Mouse (Mus musculus): ENCODE measurements at regions not wholly inside any gene's neighbourhood (a gene's known extent, or its start where the extent isn't known, plus 50 kb on each side); places are given as distances from the start of the nearest gene placed in this dataset.

GRCm38 (mm10) chr5:43093647-43094326 is 139.2 kb upstream of the Cpeb2 start:
- TF ChIP-seq CTCF (IDR thresholded peaks at IDR 0.05; ENCODE audit: control insufficient read depth, insufficient read depth, insufficient replicate concordance, low read depth, low read length) (no peak), POLR2A (IDR thresholded peaks at IDR 0.05; ENCODE audit: control insufficient read depth, low read depth, low read length) (no peak)
- Histone ChIP-seq H3K27me3 (ENCODE audit: control insufficient read depth, insufficient read depth, low read length) (no peaks in the 10 kb centered on the region), H3K27ac (ENCODE audit: control insufficient read depth, insufficient read depth, low read depth, low read length) (no peak overlapping the region), H3K36me3 (ENCODE audit: control insufficient read depth, insufficient read depth, low read length) (no peaks in the 10 kb centered on the region), H3K4me3 (ENCODE audit: control insufficient read depth, low read depth, low read length) (no peak overlapping the region), H3K4me1 (ENCODE audit: control insufficient read depth, insufficient read depth, low read length) (peaks cover 2% of the 10 kb centered on the region; the same call in 1 of the 2 replicates)

GRCm38 (mm10) chr5:43094329-43094898 is 138.6 kb upstream of the Cpeb2 start:
- H3K27me3 ChIP-seq (ENCODE audit: control insufficient read depth, insufficient read depth, low read length), result no peaks in the 10 kb centered on the region
- no peak overlapping the region for H3K4me3 ChIP-seq (ENCODE audit: control insufficient read depth, low read depth, low read length)
- H3K36me3 ChIP-seq (ENCODE audit: control insufficient read depth, insufficient read depth, low read length), result no peaks in the 10 kb centered on the region
- H3K4me1 ChIP-seq (ENCODE audit: control insufficient read depth, insufficient read depth, low read length), result peaks cover 2% of the 10 kb centered on the region; the same call in 1 of the 2 replicates
- no peak for TF ChIP-seq POLR2A (IDR thresholded peaks at IDR 0.05; ENCODE audit: control insufficient read depth, low read depth, low read length)
- TF ChIP-seq CTCF (IDR thresholded peaks at IDR 0.05; ENCODE audit: control insufficient read depth, insufficient read depth, insufficient replicate concordance, low read depth, low read length), result no peak
- H3K27ac ChIP-seq (ENCODE audit: control insufficient read depth, insufficient read depth, low read depth, low read length), result no peak overlapping the region

- no peaks in the 10 kb centered on the region for H3K36me3 ChIP-seq (ENCODE audit: control insufficient read depth, insufficient read depth, low read length)
Measured at GRCm38 (mm10) chr5:43102000-43102459, 130.9 kb upstream of the Cpeb2 start.

GRCm38 (mm10) chr5:43102590-43102989 is 130.4 kb upstream of the Cpeb2 start:
- no peaks in the 10 kb centered on the region for H3K36me3 ChIP-seq (ENCODE audit: control insufficient read depth, insufficient read depth, low read length)
- no peak overlapping the region for H3K4me3 ChIP-seq (ENCODE audit: control insufficient read depth, low read depth, low read length)
- no peak overlapping the region for H3K27ac ChIP-seq (ENCODE audit: control insufficient read depth, insufficient read depth, low read depth, low read length)
- TF ChIP-seq CTCF (IDR thresholded peaks at IDR 0.05; ENCODE audit: control insufficient read depth, insufficient read depth, insufficient replicate concordance, low read depth, low read length) (no peak), POLR2A (IDR thresholded peaks at IDR 0.05; ENCODE audit: control insufficient read depth, low read depth, low read length) (no peak)
- no peaks in the 10 kb centered on the region for H3K27me3 ChIP-seq (ENCODE audit: control insufficient read depth, insufficient read depth, low read length)
- no peaks in the 10 kb centered on the region for H3K4me1 ChIP-seq (ENCODE audit: control insufficient read depth, insufficient read depth, low read length)

More at GRCm38 (mm10) chr5:43102000-43102459, 130.9 kb upstream of the Cpeb2 start:
- H3K27ac ChIP-seq (ENCODE audit: control insufficient read depth, insufficient read depth, low read depth, low read length), result no peak overlapping the region
- no peak overlapping the region for H3K4me3 ChIP-seq (ENCODE audit: control insufficient read depth, low read depth, low read length)
- H3K4me1 ChIP-seq (ENCODE audit: control insufficient read depth, insufficient read depth, low read length), result no peaks in the 10 kb centered on the region
- H3K27me3 ChIP-seq (ENCODE audit: control insufficient read depth, insufficient read depth, low read length), result no peaks in the 10 kb centered on the region
- TF ChIP-seq CTCF (IDR thresholded peaks at IDR 0.05; ENCODE audit: control insufficient read depth, insufficient read depth, insufficient replicate concordance, low read depth, low read length) (no peak), POLR2A (IDR thresholded peaks at IDR 0.05; ENCODE audit: control insufficient read depth, low read depth, low read length) (no peak)

- Histone ChIP-seq H3K27me3 (ENCODE audit: control insufficient read depth, insufficient read depth, low read length) (no peaks in the 10 kb centered on the region), H3K27ac (ENCODE audit: control insufficient read depth, insufficient read depth, low read depth, low read length) (no peak overlapping the region), H3K36me3 (ENCODE audit: control insufficient read depth, insufficient read depth, low read length) (no peaks in the 10 kb centered on the region), H3K4me3 (ENCODE audit: control insufficient read depth, low read depth, low read length) (no peak overlapping the region), H3K4me1 (ENCODE audit: control insufficient read depth, insufficient read depth, low read length) (no peaks in the 10 kb centered on the region)
- TF ChIP-seq POLR2A (IDR thresholded peaks at IDR 0.05; ENCODE audit: control insufficient read depth, low read depth, low read length) (no peak), CTCF (IDR thresholded peaks at IDR 0.05; ENCODE audit: control insufficient read depth, insufficient read depth, insufficient replicate concordance, low read depth, low read length) (no peak)
Measured at GRCm38 (mm10) chr5:43103728-43104127, 129.2 kb upstream of the Cpeb2 start.

- Histone ChIP-seq H3K4me3 (ENCODE audit: control insufficient read depth, low read depth, low read length) (no peak overlapping the region), H3K27me3 (ENCODE audit: control insufficient read depth, insufficient read depth, low read length) (no peaks in the 10 kb centered on the region)
- TF ChIP-seq CTCF (IDR thresholded peaks at IDR 0.05; ENCODE audit: control insufficient read depth, insufficient read depth, insufficient replicate concordance, low read depth, low read length) (no peak), POLR2A (IDR thresholded peaks at IDR 0.05; ENCODE audit: control insufficient read depth, low read depth, low read length) (no peak)
Measured at GRCm38 (mm10) chr5:43105528-43105927, 127.4 kb upstream of the Cpeb2 start.

GRCm38 (mm10) chr5:43107436-43108259 is 125.3 kb upstream of the Cpeb2 start:
- TF ChIP-seq POLR2A (IDR thresholded peaks at IDR 0.05; ENCODE audit: control insufficient read depth, low read depth, low read length) (no peak), CTCF (IDR thresholded peaks at IDR 0.05; ENCODE audit: control insufficient read depth, insufficient read depth, insufficient replicate concordance, low read depth, low read length) (no peak)
- no peaks in the 10 kb centered on the region for H3K27me3 ChIP-seq (ENCODE audit: control insufficient read depth, insufficient read depth, low read length)
- no peaks in the 10 kb centered on the region for H3K36me3 ChIP-seq (ENCODE audit: control insufficient read depth, insufficient read depth, low read length)
- no peak overlapping the region for H3K27ac ChIP-seq (ENCODE audit: control insufficient read depth, insufficient read depth, low read depth, low read length)
- H3K4me3 ChIP-seq (ENCODE audit: control insufficient read depth, low read depth, low read length), result no peak overlapping the region
- no peaks in the 10 kb centered on the region for H3K4me1 ChIP-seq (ENCODE audit: control insufficient read depth, insufficient read depth, low read length)

More at GRCm38 (mm10) chr5:43105528-43105927, 127.4 kb upstream of the Cpeb2 start:
- no peaks in the 10 kb centered on the region for H3K36me3 ChIP-seq (ENCODE audit: control insufficient read depth, insufficient read depth, low read length)
- H3K27ac ChIP-seq (ENCODE audit: control insufficient read depth, insufficient read depth, low read depth, low read length), result no peak overlapping the region
- no peaks in the 10 kb centered on the region for H3K4me1 ChIP-seq (ENCODE audit: control insufficient read depth, insufficient read depth, low read length)

Data from testis, adult 2 months (tissue).